Mouse (Mus musculus): ENCODE measurements around the gene Rbbp6.

DNA sequence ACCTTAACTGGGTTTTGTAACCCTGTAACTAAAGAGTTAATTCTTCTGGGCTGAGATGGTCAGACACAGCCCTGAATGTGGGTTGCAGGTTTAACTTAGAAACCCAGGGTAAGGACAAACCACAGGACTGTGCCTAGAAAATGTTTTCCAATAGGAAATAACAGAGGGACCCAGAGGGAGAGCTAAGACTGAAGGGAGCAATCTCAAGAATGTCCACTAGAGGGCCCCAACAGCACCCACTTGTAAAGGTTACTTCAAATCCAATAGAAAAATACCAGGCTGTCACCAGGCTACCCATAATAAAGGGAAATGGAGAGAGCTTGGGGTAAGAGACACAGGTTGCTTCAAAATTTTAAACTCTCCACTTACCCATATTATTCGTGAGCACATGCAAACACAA lies 20.3 kb upstream of the Rbbp6 start:
- TF ChIP-seq CTCF (IDR thresholded peaks at IDR 0.05; ENCODE audit: low read depth) = peak; percentile 92
- TF ChIP-seq EP300 (optimal IDR thresholded peaks at IDR 0.05) = no peak
